Mouse (Mus musculus) ovary, postnatal 36 days (tissue): ENCODE data around the gene Mustn1.
A peak's percentile ranks its signal among the peaks of the same experiment; 100 is the strongest.

Experiments used
- DNase-seq: peaks from one replicate; pipeline ENCODE4 v3.0.0; 2022; ENCODE audit warnings: low spot score, mixed read lengths

Mustn1 gene

GRCm38 (mm10) chr14:30878958-30879571 is at the start of gene Mustn1:
Gene Mustn1, plus strand, starts transcription at chr14:30879200.
- no peak for DNase-seq

DNA sequence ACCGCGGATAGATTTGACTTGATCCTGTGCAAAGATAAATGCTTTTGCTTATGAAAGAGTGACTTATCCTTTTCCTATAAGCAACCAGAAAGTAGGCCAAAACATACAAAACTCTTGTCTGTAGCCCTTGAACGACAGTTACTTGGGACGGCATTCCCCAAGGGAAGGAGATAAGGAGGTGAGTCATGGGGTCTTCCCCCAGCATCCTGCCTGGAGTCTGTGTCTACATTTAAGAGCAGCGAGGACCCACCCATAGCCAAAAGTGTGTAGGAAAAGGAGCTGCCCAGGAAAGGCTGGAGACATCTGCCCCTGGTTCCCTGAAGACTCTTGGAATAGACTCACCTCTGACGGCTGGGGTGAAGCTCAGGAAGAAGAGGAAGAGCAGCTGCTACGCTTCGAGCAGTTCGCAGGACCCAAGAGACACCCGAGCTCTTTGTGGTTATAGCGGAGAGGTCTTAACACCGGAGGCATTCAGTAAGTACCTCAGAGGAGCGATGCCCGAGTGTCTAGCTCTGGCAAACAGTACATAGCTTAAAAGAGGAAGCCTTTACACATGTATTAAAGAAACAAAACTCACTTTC is 41.5 kb upstream of the Mustn1 start:
- no peak for DNase-seq

DNA sequence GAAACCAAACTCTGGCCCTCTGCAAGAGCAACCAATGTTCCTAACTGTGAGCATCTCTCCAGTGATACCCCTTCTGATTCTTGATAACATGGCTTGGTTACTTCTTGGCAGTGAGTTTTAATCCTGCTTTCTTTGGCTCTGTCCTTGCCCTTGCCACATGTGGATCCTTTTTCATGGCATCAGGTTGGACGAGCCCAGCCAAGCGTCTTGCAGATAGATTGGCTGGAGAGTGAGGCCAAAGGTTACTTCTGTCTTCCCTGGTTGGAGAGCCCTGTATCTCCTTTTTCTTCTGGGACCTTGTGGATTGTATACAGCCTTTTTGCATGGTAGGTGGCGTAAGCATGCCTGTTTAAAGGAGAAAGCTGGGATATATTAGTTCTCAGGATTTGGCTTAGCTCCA is 35.3 kb upstream of the Mustn1 start:
- no peak for DNase-seq

DNA sequence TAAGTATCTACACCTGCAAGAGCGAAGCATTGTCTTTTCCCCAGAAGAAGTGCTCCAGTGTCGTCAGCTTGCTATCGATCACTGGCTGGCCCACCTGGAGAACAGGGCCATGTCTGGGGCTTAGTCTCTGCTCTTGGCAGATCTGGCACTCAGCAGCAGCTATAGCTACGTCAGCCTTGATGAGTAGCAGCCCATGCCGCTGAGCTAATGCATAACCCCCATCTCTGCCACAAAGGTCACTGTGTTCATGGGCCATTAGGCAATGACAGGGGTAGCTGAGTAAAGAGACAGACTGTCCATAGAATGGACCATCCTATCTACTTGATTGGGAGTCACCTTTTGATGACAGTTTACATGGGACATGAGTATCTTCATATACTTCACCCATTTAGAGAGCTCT is 28.5 kb upstream of the Mustn1 start:
- no peak for DNase-seq

DNA sequence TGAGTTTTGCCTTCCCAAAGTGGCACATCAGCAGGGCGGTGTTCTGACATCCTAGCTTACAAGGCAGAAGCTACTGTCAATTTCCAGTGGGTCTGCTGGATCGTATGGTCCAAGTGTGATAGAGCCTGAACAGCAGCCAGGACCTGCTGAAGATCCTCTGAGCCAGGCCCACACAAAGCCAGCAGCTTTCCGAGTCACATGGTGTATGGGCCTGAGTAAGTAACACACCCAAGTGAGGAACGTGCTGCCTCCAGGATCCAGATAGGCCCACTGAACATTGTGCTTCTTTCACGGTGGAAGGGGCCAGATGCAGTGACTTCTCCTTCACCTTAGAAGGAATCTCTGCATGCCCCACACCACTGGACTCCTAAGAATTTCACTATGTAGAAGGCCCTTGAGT is 26.7 kb upstream of the Mustn1 start:
- DNase-seq, result no peak

GRCm38 (mm10) chr14:30855316-30855715 is 23.7 kb upstream of the Mustn1 start:
- DNase-seq, result no peak

DNA sequence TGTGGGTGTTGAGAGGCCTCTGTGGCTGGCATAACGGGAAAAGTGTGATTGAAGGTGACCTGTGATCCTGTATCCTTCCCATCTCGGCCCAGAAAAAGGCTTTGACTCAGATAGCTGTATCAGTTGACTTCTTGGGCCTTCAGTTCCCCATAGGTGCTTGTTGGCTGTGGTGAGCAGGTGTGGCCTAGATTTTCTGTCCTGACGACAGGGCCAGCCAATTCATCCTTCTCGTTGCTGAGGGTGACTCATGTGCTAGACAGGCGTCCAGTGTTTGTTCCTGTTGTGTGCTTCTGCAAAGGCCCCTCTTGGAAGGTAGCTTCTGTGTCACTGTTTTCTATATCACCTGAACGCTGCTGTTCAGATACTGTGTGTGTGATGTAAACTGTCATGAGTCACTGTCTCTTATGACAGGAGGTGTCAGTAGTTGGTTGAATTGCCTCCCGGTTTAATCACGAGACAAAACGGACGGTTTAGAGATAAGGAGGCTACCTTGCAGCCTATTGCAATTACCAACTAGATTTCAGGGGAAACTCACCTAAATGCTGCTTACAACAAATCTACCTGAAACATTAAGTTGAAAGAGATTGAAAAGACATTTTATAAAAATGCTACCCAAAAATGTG is 22.0 kb upstream of the Mustn1 start:
- no peak for DNase-seq

- DNase-seq, result no peak
Measured at GRCm38 (mm10) chr14:30857990-30858389, 21.0 kb upstream of the Mustn1 start.

DNA sequence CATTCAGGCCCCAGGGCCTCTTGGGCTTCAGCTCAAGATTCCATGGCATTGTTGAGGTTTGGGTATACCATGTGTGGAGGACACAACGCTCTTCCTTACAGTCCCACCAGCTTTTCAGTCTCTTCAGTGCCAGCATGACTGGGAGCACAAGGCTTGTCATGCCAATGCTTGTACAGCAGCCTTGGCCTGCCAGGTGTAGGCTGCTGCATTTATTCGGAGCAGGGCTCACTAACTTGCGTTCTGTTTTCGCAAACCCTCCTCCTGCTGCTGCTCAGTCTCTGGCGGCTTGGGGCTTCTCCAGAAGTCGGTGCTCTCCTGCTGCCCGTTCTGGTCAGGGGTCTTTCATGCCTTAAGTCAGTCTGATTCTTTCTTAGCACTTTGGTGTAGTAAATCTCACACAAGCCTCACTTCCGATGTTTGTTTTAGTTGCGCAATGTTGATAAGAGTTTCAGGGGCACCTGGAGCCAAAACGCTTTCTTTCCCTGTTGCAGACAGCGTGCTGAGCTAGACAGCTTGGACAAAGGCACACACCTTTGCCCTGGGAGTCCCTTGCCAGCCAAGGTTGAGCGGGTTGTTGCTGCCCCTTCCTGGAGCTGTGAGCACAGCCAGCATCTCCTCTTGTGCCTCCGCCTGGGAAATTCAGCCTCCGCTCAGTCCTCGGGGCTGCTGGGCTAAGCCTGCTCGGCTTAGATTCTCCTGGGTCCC is 17.4 kb upstream of the Mustn1 start:
- DNase-seq, result no peak

DNA sequence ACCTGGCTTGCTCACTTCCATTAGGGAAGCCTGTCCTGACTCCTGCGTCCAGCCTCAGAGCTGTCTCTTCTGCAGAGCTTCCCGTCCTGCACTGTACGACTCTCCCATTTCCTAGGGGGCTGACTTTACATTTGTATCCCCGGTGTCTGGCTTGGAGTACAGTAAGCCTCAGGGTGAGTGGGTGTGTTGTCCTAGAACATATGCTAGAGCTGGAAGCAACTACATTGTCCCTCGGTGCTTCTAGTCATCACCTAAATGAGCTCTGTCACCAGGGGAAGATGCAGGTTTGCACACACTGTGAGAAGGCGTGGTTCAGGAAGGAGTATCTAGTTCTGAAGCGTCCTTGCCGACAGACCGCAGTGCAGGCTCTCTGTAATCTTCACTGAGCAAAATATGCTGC is 16.6 kb upstream of the Mustn1 start:
- DNase-seq, result no peak

DNA sequence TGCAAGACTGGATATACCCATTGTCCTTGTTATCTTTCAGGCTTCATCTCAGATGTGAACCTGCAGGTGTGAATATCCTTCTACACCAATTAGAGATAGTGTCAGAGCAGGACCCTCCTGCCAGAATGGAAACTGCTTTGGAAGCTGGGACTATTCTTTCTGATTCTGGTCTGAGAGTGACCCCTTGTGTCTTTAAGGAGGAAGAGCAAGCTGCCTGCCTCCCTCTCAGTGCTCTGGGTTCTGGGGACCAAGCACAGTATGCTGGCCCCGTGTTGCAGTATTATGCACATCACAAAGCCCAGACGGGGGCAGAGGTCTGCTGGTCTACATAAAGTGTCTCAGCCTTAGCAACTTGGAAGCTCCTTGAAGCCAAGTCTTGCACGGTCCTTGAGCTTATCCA is 13.7 kb upstream of the Mustn1 start:
- no peak for DNase-seq

DNA sequence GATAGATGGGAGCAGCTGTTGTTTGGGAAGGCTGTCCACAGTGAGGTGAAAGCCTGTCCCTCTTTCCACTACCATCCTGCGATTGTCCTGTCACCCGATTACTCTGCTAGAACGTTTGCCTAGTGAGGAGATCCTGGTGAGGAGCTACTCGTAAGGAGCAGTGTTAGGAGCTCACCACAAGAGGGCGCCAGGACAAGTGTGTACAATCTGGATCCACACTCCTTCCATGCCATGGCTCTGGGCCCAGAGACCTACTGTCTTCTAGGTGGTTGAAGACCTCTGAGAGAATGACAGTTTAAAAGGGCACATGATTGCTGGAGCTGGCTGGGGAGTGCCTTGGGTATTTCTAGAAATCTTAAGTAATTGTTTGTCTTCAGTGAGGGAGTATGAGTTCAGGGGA is 12.0 kb upstream of the Mustn1 start:
- DNase-seq, result peak; percentile 66

DNA sequence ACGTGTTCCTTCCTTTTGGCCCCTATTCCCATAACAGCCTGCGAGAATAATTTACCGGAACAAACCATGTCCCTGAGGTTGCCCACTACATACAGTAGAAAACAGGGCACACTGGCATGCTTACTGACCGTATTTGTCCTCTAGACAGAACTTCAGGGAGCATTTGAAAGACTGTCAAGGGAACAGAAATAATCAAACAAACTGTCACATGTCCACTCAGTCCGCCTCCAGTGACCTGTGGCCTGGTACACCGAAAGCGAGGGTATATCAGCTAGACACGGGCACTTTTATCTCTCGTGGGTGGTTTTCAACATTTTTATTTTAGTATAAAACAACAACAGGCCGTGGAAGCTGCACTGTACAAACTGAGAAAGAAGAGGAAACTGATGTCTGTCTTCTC is 10.2 kb upstream of the Mustn1 start:
- DNase-seq, result no peak

- DNase-seq, result no peak
Measured at GRCm38 (mm10) chr14:30869391-30869801, 9.6 kb upstream of the Mustn1 start.

DNA sequence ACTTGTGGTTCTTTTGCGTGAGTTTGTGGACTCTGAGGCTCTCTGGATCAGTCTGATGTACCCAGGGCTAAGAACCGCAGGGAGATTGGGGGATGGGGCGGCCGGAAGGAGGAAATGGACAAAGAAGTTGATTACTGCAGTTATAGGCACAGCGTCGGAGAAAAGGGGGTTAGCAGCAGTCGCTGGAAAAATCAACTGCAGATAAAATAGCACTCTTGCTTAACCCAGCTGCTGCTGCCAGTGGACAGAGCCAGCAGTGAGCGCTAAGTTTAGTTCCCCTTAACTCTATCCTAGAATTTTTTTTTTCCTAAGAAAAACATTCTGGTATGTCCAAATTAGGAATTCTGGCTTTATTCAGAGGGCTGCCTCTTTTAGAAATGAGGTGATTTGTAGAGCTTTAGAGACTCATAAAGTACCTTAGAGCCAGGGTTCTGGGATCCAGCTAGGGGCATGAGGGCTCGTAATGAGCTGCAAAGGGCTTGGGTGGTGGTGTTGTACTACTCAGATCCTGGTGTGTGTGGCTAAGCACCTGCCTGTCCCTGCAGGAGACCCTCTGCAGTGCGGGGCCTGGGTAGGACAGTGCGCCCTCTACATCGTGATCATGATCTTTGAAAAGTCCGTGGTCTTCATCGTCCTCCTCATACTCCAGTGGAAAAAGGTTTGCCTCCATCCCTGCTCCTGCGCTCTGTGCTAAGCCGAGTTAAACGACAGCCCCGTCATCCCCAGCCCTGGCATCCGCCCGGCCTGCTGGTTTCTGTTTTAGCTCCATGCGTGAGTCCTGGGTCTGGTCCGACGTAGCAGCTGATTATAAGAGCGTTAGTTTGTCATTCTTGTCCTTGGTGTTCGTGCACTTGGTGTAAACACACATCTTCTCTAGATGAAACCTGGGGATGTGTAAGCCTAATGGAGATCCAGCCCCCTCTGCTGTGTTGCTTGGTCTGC is 8.5 kb upstream of the Mustn1 start:
- no peak for DNase-seq

GRCm38 (mm10) chr14:30874095-30874700 is 4.8 kb upstream of the Mustn1 start:
- no peak for DNase-seq

GRCm38 (mm10) chr14:30875130-30875865 is 3.7 kb upstream of the Mustn1 start:
- no peak for DNase-seq

DNA sequence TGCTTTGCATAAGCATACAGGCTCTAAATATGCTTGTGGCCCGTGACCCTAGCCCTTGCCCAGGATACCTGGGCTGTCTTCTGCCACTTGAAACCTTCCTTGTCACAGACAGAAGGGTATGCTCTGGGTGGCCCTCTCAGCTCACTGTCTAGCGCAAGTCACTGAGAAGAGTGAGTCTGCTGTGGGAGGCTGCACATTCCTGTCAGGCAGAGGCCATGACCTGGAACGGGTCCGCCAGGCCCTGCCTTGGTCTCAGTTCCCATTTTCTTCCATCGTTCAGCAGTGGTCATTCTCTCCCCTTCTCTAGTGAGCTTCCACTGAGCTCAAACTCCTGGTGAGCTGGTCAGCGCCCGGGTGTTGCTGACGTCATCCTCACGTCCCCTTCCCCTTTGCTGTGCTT is 3.0 kb upstream of the Mustn1 start:
- DNase-seq, result no peak

- no peak for DNase-seq
Measured at GRCm38 (mm10) chr14:30876451-30876850, 2.5 kb upstream of the Mustn1 start.

DNA sequence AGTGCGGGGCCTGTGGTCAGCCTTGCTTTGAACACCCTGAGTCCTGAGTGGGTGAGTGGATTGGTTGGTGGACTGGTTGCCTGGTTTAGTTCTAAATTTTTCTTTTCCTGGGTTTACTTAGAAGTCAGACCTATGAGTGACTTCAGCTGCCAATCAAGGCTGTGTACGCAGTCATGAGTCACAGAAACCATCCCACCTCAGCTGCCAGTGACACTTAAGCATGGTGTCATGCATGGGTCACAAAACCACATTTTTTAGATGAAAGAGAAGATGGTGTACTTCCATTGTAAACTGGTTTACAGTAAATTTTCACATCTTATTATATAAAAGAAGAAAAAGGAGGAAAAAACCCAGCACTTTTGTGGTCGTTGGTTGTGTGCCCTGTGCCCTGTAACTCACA is 1.2 kb upstream of the Mustn1 start:
- no peak for DNase-seq

DNA sequence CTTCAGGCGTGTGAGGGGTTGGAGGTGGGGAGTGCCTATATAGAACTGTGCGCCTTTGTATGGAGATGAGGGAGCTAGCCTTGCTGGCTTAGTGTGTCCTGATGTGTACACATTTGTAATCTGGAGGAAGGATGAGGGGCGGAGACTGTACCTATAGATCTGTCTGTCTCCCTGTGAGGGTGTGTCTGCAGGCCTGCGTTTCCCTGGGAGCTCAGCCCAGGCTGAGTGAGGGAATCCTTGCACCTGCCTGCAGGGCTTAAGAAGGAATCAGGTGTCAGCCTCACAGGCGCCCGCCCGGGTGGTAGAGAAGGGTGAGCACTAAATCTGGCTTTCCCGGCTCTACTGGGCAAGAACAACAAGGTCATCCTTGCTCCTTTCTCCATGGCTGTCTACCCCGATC is 794 bp downstream of the Mustn1 start:
- DNase-seq, result no peak
